Mouse (Mus musculus) Muller cell, postnatal 12 days (primary cell): ENCODE measurements around the gene Dagla.

ENCODE experiments used
- DNase-seq: peaks from one replicate; pipeline ENCODE4 v3.0.0-alpha.2; 2015; ENCODE audit errors: inconsistent ontology term

Dagla gene

DNA sequence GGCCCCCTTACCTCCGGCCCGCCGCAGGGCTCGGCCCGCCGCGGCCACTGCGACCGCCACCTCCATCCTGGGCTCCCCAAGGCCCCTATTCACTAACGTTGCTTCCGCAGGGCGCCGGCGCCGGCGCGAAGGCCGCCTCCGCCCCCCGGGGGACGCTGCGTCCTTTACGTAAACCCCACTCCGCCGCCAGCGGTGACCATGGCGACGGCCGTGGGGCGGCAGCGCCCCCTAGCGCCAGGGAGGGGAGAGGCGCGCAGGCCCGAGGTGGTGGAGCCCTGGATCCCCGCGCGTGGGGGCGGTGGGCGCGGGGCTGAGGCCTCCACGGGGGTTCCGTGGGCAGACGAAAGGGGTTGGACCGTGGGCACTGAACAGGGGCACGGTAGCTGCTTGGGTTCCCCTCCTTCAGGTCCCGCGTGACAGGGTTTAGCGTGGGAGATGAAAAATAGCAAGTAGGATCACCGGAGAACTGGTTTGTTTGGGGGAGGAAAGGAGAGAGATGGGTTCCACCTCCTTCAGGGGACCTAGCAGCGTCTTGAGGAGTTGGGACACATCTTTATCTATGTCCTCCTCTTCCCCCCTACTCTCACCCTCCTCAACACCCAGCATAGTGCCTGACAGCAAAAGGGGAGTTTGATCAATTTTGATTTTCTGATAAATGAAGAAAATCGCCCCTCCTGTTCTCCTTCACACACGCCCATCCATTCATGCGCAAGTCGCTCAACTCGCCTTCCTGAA, at the start of gene Dagla:
Gene Dagla, minus strand, starts transcription at position 68 of the 735 bp plus-strand sequence.
- peak; percentile 78 for DNase-seq

DNA sequence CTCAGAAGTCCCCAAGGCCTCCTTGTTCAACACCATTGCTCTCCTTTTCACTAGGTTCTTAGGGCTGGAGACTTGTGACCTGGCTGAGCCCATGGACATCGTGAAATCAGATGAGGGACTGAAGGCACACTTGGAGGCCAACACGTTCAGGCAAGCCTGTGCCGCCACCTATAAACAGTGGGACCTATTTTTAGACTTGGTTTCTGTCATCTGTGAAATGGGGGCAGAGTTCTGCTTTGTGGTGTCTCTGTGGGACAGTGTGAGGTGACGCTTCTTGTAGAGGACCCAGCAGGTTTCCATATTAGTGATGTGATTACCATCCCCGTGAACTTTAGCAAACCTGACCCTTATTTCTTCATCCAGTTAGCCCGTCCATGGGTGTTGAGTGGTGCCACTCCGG, 47.5 kb upstream of the Dagla start:
- DNase-seq, result no peak

DNA sequence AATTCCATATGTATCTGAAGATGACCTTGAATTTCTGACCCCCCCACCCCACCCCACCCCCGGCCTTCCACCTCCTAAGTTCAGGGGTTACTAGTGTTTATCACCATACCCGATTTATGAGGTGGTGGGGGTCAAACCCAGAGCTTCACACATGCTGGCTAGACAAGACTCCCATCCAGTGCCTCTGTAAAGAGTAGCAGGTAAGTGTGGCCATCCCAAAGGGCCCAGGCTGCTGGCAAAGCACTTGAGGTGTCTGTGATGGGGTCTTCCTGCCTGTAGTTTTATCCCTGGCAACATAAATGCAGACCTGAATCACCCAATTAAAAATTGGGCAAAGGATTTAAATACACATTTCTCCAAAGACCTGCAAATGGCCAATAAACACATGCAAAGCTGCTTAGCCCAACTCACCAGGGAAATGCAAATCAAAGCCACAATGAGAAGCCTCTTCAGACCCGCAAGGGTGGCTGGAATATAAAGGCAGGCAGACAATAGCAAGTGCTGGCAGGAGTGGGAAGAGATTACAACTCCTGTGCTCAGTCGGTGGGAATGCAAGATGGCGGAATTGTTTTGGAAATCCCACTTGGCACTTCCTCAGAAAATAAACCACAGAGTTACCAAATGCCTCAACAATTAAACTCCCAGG, 43.1 kb upstream of the Dagla start:
- no peak for DNase-seq

DNA sequence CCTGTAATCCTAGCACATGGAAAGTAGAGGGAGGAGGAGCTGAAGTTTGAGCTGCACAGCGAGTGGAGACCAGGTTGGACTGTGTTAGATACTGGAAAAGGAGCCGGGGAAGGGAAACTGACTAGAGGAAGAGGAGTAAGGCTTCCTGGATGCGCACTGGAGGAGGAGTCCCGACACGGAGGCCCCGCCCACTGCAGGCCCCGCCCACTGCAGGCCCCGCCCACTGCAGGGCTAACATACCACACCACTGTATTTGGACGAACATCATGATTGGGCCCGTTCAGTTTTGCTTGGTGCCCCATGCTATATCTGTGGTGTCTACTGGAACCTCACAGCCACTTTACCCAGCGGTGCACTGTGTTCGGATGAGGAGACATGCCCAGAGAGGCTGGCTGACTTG, 41.0 kb upstream of the Dagla start:
- DNase-seq, result no peak

DNA sequence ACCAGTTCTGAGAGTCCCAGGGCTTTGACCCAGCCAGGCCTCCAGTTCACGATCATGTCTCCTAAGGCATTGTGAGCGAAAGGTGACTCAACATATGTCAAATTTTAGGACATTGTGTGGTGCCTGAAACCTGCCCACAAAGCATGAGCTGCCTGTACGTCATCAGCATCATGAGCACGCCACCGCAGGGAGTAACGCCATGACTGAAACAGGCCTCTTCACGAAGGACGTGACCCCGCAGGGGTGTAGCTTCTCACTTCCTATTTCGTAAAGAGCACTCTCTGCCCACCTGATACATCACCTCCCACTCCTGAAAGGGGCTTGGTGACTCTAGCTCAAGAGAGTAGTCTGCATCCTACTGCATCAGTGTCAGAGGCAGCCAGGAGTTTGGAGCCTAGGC, 39.2 kb upstream of the Dagla start:
- no peak for DNase-seq

DNA sequence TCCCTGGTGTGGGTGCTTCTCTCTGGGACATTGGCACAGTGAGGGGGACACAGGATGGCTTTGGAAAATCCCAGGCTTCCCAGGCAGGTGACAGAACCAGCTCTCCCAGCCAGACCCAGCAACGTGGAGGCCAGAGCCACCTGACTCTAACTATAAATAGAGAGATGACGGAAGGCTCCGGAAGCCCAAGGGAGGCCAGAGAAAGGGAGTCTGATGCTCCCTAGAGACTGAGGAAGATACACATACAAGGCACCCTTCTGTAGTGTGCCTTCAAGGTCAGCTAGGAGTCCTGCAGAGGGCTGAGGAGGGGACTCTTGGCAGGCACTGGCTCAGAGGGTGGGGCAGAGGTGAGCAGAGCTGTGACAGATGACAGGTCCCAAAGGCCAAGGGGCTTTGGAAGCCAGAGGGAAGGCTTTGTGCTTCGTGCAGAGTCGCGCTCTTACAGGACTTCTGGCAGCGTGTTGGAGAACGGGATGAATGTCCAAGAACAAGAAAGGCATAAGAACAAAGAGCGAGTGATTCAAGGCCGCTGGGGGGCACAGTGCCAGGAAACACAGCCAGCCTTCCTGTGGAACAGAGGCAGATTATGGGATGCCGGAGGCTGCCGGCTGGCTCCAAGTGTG, 37.3 kb upstream of the Dagla start:
- peak; percentile 87 for DNase-seq

DNA sequence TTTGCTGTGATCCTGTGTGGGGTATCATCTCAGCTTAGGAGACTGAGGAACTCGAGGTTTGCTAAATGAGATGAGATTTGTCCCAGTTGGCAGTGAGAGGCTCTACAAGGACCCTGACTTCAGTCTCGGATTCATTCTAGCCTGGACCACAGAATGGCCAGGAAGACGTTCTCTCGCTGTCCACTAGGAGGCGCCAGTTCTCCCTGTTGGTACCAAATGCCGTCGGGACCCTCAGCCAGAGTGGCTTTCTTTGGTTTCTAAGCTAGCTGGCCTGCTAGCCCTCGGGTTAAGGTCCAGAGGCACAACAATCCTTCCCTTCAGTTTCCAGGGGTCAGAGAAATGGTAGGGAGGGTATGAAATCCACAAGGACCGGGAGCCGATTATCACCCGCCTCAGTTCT, 36.5 kb upstream of the Dagla start:
- DNase-seq, result no peak

DNA sequence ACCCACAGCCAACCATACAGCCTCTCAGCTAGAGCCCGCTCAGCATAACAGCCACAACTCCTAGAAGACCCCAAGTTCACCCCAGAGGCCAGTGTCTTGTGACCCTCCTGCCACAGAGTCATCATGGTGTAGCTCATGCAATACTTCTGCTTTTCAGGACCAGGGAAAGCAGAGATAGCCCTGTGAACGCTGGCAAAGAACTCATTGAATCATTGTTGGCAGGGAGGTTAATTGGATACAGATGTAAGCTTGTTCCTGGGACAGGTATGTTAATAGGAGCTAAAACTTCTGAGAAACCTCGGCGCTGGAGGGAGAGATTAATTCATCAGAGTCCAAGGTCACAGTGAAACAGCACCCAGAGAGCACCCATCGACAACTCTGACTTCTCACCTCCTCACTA, 36.0 kb upstream of the Dagla start:
- peak; percentile 11 for DNase-seq

DNA sequence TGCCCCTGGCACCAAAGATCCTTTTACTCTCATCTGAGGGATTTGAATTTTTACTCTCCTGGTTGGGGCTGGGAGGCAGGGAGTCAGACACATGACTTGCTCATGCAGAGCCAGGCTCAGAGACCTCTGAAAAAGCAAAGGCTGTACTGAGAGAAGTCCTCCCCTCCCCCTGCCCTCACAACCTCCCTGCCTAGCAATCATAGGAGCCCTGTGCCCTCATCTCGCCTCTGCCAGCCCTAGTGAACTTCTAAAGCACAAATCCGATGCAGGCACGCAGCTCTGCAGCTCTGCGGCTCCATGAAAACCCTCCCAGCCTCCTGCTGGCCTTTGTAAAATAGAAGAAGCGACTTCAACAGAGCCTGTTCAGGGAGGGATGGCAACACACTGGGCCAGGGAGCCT, 34.6 kb upstream of the Dagla start:
- no peak for DNase-seq

DNA sequence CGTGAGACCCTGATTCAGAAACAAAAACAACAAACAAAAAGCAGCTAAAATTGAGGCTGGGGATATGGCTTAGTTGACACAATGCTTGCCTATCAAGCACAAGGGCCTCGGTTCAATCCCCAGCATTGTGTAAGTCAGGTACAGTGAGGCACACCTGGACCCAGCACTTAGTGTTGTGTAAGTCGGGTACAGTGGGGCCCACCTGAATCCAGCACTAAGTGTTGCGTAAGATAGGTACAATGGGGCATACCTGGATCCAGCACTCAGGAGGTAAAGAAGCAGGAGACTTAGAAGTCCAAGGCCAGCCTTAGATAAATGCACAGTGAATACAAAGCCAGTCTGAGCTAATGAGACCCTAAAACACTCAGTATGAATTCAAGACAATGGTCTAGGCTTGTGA, 34.0 kb upstream of the Dagla start:
- no peak for DNase-seq

DNA sequence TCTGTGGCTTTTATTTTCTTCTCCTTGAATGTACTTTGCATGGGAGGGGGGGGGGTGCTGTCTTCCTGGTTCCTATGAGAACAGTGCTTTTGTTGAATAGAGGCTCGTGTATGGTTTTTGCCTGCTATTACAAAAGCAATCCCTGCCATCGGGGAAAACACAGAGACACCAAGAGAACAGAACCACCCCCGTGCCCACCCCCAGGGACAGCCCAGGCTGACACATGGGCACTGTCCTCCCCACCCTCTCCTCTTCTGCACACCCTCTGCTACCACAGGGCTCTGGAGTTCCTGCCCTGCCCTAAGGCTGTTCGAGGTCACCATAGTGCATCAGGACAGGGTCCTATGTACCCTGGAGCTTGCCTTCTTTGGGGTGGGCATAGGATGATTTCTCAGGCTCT, 29.8 kb upstream of the Dagla start:
- no peak for DNase-seq

DNA sequence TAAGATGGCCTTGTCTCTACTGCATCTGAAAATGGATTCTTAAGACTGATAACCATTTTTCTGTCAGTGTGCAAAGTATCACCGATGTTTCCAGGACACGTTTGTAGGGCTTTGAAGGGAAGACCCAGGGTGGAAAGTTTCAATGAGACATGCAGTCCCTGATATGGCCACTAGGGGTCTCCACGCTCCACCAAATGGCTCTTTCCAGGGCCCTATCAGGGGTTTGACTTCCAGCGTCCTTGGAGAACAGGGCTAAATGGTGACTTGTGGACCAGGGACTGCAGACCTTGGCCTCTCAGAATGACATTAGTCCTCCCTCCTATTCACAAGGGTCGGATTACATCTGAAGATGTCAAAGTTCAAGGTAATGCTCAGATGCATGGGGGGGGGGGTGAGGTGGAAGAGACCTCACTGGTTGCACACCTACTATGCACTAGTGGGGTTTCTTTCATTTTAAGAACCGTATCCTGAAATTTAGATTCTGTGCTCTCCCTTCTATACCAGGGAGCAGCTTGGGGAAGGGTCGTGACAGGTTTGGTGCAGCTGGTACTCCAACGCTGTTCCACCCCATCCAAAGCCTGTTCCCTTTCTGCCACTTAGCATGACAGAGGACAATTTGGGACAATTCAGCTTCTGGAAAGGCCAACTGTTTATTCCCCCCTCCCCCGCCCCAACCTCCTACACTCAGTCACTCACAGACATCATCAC, 29.0 kb upstream of the Dagla start:
- peak; percentile 68 for DNase-seq

DNA sequence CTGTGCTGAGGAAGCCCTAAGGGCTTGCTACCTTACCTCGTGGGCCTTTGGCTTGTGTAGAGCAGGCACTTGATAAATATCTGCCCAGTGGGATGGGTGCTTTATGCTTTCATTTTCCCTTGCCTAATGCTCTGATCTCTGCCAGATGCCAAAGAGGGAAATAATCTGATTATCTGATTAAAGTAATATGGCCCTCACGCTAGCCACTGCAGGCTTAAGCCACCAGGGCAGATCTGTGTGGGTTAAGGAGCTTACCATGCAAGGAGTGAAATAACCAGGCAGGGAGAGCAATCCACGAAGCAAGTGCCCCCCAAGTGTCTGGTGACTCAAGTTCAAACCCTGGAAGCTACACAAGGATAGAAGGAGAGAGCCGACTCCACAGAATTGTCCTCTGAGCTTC, 27.0 kb upstream of the Dagla start:
- DNase-seq, result no peak

DNA sequence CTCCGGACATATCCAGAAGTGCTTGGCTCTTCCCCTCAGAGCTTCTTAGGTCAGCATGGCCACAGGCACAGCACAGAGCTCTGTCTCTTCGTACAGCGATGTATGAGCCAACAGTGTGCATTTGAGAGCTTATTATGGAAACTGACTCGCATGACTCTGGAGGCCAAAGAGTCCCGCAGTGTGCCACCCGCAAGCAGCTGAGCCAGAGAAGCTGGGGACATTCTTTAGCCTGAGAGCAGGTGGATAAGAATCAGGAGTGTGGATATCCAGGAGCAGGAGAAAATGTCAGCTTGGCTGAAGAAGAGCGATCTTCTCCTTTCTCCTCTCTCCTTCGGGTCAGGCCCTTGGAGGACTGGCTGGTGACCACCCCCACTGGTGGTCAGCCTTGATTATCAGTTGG, 24.4 kb upstream of the Dagla start:
- no peak for DNase-seq

DNA sequence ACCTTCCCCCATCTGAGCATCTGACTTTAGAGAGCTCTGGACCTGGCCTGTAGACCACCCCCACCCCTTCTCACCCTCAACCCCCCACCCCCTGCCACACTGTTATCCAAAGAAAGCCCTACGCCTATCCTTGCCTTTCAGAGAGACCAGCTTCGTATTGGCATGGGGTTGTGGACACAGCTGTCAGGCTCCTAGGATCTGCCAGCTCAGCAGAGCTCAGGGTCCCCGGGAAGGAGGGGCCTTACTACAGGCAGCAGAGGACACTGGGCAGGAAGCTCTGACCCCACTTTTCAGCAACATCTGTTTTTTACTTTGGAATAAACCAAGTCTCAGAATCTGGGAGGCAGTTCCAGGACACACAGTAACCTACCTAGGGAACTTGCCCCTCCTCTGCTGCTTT, 21.9 kb upstream of the Dagla start:
- no peak for DNase-seq

DNA sequence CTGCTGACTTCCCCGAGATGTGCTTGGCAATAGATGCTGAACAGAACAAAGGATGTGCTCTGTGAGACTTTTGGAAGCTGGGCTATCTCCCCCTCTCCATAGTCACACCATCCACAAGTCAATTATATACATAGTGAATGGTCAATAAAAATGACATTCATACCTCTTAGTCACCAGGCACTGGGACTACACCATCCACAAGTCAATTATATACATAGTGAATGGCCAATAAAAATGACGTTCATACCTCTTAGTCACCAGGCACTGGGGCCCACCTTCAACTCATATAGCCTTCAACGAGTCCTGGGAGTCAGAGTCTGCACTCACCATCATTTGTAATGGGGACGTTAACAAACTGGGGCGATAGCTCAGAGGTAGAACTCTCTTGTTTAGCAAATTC, 19.2 kb upstream of the Dagla start:
- DNase-seq, result no peak

DNA sequence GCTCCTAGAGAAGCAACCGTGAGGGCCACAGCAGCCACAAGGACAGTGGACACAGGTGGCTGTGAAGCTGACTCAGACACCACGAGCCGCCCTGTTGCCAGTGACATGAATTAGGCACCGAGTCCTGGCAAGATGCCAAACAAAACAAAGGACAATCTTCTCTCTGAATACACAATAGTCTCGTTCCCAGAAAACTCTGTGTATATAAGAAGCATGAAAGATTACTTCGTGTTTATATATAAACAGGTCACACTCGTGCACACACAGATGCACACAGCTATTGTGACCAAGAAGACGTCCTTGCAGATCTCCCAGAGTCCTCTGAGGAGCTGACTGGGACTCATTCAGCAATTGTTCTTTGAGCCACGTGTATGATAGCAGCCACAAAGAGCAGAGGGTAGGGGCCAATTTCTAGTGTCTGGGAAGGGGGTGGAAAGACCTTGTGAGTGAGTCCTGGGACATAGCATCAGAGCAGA, 18.7 kb upstream of the Dagla start:
- DNase-seq, result peak; percentile 63

DNA sequence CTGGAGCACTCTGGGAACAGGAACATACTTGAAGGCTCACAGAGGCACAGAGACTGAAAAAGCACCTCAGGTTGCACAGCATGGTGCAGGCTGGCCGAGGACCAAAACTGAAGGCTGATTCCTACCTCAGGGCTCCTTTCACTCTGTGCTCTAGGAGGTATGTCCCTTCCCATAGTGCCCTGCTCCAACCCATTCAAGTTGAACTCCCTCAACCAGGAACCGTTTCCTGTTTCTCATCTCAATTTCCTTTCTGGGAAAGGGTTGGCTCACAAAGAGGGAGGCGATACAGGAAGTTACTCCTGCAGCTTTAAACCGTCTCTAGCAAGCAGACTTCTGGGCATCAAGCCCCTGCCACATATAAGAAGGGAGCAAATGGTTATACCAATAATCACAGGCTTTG, 13.1 kb upstream of the Dagla start:
- no peak for DNase-seq

DNA sequence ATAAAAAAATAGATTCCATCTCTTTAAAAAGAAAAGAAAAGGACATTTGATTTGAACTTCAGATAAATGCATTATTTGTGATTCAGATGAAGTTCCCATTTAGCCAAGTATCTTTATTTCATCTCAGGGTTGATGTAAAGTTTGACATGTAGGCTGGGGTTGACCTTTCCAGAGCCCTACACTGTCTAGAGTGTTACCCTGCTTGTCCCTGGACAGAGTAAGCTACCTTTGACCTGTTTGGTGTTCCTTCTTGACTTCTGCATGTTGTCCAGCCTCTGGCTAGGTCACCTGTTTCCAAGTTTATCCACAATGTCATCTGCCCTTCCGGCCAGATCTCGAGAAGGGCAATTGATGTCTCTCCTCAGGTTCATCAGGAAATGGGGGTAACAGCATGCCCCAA, 12.7 kb upstream of the Dagla start:
- no peak for DNase-seq

DNA sequence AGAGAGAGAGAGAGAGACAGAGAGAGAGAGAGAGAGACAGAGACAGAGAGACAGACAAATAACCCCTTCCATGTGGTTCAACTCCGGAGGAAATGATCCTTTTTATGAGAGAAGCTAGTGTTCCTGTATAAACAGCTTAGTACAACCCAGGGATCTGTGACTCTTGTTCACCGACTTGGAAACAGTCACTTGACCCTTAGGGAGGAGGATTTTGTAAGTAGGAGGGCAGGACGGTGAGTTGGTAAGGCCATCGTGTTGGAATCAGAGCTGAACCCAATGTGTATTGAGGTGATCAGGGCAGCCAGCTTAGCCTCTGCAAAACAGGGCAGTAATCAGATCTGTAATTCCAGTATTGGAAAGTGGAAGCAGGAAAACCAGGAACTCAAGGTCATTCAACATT, 12.3 kb upstream of the Dagla start:
- no peak for DNase-seq

DNA sequence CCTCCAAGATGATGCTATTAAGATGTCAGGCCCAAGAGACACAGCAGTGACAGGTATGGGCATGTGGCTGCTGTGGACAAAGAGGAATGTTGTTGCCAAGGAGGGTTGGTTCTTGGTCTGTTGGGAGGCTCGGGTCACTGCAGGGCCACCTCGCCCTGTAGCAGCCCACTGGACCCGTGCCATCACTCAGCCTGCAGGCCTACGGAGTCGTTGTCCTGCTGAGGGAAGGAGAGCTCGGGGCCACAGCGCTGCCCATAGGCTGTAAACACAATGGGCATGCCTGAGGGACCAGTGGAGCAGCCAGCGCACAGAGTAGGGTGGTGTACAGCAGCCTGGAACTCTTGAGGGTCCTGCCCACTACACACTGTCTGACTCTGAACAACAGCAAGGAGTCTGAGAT, 7.4 kb upstream of the Dagla start:
- DNase-seq, result no peak

DNA sequence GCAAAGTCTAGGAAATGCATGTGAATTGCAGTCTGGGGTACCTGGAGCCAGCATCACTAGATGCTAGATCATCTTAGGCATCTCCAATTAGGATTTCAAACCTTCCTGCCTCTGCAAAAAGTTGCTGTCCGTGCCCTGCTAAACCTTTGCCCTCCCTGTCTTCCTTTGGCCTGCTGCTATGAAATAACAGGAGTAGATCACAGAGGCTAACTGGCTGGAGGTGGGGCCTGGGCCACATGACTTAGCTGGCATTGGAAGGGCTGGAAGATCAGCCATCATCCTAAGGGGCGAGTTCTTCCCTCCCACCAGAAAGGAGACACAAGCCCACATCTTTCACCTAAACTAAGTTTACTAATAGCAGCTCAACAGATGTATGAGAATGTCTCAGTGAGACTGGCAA, 4.3 kb upstream of the Dagla start:
- DNase-seq, result no peak

DNA sequence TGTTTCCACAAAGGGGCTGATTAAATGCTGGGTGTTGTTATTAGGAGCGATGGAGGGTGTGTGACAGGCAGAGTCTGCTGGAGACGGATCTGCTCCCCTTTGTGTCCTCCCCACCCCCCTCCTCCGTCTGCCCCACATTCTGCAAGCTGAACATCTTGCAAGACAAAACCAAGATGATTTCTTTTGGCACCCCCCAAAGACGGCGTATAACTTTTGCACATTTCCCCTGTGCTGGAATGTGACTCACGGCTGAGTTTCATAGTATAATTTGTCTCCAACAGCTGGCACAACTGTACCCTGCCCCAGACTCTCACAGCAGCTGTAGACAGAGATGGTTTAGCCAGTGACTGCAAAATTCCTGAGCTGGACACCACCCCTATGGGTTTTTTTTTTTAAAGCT, 3.3 kb upstream of the Dagla start:
- DNase-seq, result no peak
